Mouse (Mus musculus) T-helper 17 cell (primary cell): ENCODE data around the gene Slc39a11.

Experiments
- in situ Hi-C, 2 experiments: fragments of 300-600 bp; cut with MboI, MseI; formaldehyde crosslinking; loops; 1 replicate in 1 of 2; 2 replicates in 1 of 2; pipeline ENCODE4 v1.15.1; 2025; ENCODE audit warnings: high pct_unique_total_duplicates in 2 of 2

The Slc39a11 gene

GRCm38 (mm10) chr11:113309265-113309951 lies 340.5 kb downstream of the Slc39a11 start:
- in situ Hi-C loops, result no loop called here

GRCm38 (mm10) chr11:113308256-113308941 lies 341.5 kb downstream of the Slc39a11 start:
- in situ Hi-C loops, result no loop called here

- in situ Hi-C loops, result loop anchor here in 1 of 2 experiments (5.0 kb wide), 1 partner anchor 34 kb away; no protein-coding TSS in a partner anchor
Measured at GRCm38 (mm10) chr11:113303204-113303603, 346.7 kb downstream of the Slc39a11 start.

GRCm38 (mm10) chr11:113299492-113299891 lies 350.4 kb downstream of the Slc39a11 start:
- in situ Hi-C loops, result loop anchor here in 1 of 2 experiments (5.0 to 10.0 kb wide), 2 partner anchors 125 to 328 kb away; no protein-coding TSS in a partner anchor

- in situ Hi-C loops, result loop anchor here in 1 of 2 experiments (5.0 to 10.0 kb wide), 2 partner anchors 123 to 330 kb away; no protein-coding TSS in a partner anchor
Measured at GRCm38 (mm10) chr11:113297765-113298164, 352.1 kb downstream of the Slc39a11 start.

GRCm38 (mm10) chr11:113296912-113297625 lies 352.8 kb downstream of the Slc39a11 start:
- in situ Hi-C loops, result loop anchor here in 1 of 2 experiments (5.0 to 10.0 kb wide), 2 partner anchors 122 to 330 kb away; no protein-coding TSS in a partner anchor

- in situ Hi-C loops, result loop anchor here in 1 of 2 experiments (5.0 to 10.0 kb wide), 2 partner anchors 121 to 331 kb away; no protein-coding TSS in a partner anchor
Measured at GRCm38 (mm10) chr11:113296162-113296561, 353.7 kb downstream of the Slc39a11 start.

- in situ Hi-C loops, result loop anchor here (5.0 to 10.0 kb wide), 3 partner anchors 117 to 333 kb away; no protein-coding TSS in a partner anchor
Measured at GRCm38 (mm10) chr11:113294518-113294917, 355.4 kb downstream of the Slc39a11 start.

GRCm38 (mm10) chr11:113292906-113293614 lies 356.8 kb downstream of the Slc39a11 start:
- in situ Hi-C loops, result loop anchor here (5.0 to 10.0 kb wide), 3 partner anchors 116 to 334 kb away; no protein-coding TSS in a partner anchor

GRCm38 (mm10) chr11:113291781-113292714 lies 357.8 kb downstream of the Slc39a11 start:
- in situ Hi-C loops, result loop anchor here (5.0 to 10.0 kb wide), 3 partner anchors 115 to 335 kb away; no protein-coding TSS in a partner anchor

GRCm38 (mm10) chr11:113290911-113291310 lies 359.0 kb downstream of the Slc39a11 start:
- in situ Hi-C loops, result loop anchor here (5.0 to 10.0 kb wide), 3 partner anchors 114 to 336 kb away; no protein-coding TSS in a partner anchor

- in situ Hi-C loops, result no loop called here
Measured at GRCm38 (mm10) chr11:113284951-113285741, 364.7 kb downstream of the Slc39a11 start.

GRCm38 (mm10) chr11:113283376-113283811 lies 366.5 kb downstream of the Slc39a11 start:
- in situ Hi-C loops, result no loop called here

GRCm38 (mm10) chr11:113278238-113278637 lies 371.6 kb downstream of the Slc39a11 start:
- in situ Hi-C loops, result no loop called here

GRCm38 (mm10) chr11:113277034-113277612 lies 372.8 kb downstream of the Slc39a11 start:
- in situ Hi-C loops, result no loop called here

- in situ Hi-C loops, result no loop called here
Measured at GRCm38 (mm10) chr11:113276518-113276917, 373.4 kb downstream of the Slc39a11 start.

- in situ Hi-C loops, result no loop called here
Measured at GRCm38 (mm10) chr11:113274037-113274436, 375.8 kb downstream of the Slc39a11 start.

- in situ Hi-C loops, result no loop called here
Measured at GRCm38 (mm10) chr11:113271857-113272256, 378.0 kb downstream of the Slc39a11 start.
